Mouse (Mus musculus) brain, embryonic 14.5 days (tissue): Measurements from ENCODE around the gene Fam167b.

ENCODE experiments used
- CTCF ChIP-seq: fragments of 200-500 bp; IDR thresholded peaks from 2 replicates; pipeline ENCODE4 v1.5.1; 2012; ENCODE audit warnings: inconsistent platforms, mild to moderate bottlenecking, moderate library complexity, borderline replicate concordance; ENCODE audit not compliant: insufficient read depth, insufficient read length; ENCODE audit errors: extremely low read depth
- POLR2A ChIP-seq: fragments of 200-500 bp; IDR thresholded peaks from 2 replicates; pipeline ENCODE4 v1.6.1; 2012; ENCODE audit warnings: mild to moderate bottlenecking, inconsistent platforms, borderline replicate concordance; ENCODE audit not compliant: poor library complexity, insufficient read depth, insufficient read length, severe bottlenecking; ENCODE audit errors: extremely low read depth

GRCm38 (mm10) chr4:129614093-129614492 is 35.7 kb upstream of the Fam167b start, which contains the start of gene Dcdc2b:
- TF ChIP-seq CTCF (no peak), POLR2A (no peak)
